Mouse (Mus musculus) kidney, adult 8-10 months (tissue): ENCODE measurements around the gene Socs1.

ENCODE experiments used
- DNase-seq, 2 experiments: peaks; one replicate each; pipeline ENCODE4 v3.0.0; 2022

Socs1 gene

DNA sequence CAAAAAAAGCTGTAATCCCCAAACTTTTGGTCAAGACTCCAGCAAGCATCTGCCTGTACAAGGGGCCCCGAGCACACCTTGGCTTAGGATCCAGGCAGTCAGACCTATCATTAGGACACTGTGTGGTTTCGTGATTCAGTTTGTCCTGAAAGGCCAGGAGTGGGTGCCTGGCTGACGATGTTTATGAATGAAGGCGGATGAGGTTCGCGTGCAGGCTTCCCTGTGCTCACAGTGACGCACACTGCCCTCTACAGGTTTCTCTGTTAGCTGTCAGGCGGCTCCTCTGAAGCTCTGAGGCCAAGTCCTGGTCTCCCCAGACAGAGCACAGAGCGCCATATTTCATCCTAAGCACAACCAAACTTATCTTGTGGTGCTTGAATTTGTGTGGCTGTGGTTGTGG, 952 bp upstream of the Socs1 start:
- DNase-seq, result peak; percentile 77 to 86

DNA sequence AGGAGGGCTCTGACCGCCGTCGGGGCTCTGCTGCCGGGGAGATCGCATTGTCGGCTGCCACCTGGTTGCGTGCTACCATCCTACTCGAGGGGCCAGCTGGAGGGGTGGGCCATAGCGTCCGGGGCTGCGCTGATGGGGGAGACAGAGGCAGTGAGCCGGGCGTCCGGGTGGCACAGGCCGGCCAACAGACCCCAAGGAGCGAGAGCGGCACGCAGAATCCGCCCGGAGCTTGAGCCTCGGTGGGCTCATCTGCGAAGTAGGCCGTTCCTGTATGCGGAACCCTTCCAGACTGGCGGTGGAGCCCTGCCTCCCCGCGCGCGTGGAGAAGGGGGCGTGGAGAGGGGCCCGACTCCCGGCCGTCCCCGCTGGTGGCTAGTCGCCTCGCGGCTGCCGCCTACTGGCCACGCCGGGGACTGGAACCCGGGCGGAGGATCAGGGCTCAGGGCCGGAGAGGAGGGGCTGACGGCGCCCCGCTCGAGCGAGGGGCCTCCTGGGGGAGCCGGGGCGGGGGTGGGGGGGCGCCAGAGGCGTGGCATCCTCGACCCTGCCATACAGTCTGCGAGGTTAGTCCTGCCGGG, 454 bp downstream of the Socs1 start:
- DNase-seq, result peak; percentile 78 to 88

DNA sequence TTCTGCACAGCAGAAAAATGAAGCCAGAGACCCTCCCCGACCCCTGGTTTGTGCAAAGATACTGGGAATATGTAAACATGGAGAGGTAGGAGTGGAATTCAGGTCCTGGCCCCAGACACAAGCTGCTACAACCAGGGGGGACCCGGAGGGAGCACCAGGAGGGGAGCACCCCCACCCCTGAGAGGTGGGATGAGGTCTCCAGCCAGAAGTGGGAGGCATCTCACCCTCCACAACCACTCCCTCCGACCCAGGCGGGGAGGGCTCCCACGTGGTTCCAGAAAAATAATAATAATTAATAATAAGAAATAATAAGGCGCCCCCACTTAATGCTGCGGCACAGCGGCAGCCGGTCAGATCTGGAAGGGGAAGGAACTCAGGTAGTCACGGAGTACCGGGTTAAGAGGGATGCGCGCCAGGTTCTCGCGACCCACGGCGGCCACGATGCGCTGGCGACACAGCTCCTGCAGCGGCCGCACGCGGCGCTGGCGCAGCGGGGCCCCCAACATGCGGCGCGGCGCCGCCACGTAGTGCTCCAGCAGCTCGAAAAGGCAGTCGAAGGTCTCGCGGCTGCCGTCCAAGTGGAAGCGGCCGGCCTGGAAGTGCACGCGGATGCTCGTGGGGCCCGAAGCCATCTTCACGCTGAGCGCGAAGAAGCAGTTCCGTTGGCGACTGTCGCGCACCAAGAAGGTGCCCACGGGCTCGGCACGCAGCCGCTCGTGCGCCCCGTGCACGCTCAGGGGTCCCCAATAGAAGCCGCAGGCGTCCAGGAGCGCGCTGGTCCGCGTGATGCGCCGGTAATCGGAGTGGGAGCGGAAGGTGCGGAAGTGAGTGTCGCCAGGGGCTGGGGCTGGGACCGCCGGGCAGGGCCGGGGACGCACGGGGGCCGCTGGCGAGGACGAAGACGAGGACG, 1.2 kb downstream of the Socs1 start:
- no peak for DNase-seq

DNA sequence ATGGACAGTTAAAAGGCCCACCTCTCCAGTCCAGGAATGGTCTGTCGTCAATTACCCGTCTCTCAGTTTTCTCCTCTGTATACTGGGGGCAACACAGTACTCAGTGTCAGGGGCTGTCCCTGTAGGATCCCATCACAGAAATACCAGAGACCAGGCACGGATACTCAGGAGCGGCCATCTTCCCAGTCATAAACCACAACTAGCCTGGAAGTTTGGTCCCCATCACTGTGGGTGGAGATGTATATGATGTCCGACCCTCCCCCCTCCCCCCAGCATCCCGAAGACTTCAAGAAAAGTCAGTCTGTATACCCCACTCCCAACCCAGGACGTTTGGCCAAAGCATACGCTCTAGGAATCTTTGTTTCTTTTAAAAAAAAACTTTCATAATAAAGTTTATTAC, 1.9 kb downstream of the Socs1 start:
- DNase-seq, result no peak

DNA sequence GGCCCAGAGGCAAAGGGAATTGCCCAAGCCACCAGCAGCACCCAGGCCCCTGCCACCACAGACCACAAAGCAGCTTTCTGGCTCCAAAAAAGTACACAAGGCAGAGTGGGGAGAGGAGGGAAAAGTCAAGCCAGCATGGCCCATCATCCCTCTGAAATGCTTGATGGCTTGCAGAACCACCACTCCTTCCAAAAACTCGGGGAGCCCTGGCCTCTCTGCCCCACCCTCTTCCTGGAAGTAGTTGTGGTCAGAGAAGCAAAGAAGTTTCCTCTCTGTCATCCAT, 2.2 kb downstream of the Socs1 start:
- no peak for DNase-seq

DNA sequence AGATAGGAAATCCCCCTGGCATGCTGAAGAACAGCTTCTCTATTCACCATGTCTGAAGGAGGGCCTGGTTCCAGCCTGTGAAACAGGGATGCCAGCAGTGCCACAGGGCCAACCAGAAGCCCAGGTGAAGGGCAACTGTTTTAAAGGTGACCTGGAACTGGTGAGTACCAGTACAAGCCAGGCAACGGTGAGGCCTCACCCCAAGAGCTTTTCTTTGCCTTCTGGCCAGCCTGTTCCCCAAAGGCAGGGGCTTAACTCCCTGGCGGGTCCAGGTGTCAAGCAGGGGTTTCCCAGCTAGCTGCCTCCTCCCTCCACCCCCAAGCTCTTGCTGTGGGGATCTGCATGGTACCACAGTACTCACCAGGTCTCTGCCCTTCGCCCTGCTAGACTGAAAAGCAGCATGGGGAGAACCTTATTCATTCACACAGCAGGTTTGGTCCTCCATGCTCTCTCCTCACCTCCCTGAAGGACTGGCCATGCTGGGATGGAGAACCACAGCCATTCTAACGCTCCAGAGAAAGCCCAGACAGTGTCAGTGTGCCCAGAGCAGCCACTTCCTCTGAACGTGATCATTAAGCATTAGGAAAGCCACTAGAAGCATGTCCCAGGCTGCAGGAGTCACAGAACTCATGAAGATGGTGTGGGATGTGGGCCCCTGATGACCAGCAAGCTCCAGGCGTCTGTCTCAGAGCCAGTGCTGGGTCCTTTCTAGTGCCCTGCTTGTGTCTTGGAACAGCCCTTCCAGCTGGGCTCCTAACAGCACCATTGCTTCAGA, 2.8 kb downstream of the Socs1 start:
- peak in 1 of 2 experiments; percentile 33 for DNase-seq

DNA sequence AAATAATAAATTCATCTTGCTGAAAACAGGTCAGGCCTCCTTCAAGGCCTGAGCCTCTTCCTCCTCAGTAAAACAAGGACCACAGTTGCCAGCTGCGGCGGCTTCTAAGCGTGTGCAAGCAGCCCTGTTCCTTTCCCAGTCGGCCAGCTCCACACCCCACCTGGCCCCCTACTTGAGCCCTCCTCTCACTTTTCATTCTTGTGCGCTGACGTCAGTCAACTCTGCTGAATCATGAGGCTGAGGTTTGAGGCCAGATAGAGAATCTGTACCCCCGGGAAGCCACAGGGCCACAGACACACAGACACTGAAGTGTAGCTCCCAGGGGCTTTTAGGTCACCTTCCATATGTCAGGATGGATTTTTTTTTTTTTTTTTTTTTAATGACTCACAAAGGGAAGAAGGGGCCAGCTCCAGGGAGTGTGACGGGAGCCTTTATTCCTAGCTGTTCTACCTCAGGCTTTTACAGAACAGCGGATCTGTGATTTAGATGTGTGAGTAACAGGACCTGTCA, 3.4 kb downstream of the Socs1 start:
- DNase-seq, result no peak

DNA sequence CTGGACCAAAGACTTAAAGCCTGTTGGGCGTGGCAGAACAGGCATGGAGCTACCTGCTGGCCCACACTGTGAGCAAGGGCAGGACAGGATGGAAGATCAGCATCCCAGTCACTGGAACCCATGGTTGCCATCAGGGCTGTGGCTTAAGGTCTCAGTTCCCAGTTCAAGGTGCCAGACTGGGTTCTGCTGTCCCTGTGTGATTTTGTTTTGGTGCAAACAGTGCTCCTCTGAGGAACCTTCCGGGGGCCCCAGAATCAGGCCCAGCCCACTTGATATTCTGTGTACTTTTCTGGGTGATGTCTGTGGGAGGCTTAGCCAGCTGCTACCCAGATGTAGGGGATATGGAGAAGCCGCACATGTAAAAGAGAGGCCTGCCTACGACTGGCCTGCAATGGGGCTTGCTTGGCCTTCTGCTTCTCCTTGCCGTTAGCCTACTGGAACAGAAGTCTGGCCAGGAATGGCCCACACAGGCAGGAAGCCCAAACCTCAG, 4.7 kb downstream of the Socs1 start:
- DNase-seq, result no peak

DNA sequence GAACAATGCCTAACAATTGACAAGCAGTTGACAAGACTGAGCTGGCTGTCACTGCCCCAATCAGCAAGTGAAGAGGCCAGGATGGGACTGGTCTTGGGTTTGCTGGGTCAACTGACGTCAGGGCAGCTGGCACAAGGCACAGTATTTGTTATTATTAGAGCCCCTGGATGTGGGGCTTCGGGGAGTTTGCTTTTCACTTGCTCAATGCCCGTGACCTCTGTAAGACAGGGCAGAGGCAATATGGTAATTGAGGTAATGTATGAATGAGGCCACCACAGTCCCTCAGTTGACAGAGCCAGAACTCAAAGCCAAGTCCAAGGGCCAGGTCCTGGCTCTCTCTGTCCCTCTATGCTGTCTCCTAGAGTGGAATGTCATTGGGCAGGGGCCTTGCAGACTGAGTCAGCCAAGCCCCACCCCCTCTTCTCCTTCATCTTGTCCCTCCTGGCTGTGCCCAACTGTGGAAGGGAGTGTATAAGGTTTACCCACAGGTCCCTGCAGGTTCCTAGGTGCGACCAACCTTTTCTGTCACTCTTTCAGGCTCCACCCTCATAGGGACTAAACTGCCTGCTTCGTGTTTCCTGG, 7.7 kb downstream of the Socs1 start:
- DNase-seq, result no peak

DNA sequence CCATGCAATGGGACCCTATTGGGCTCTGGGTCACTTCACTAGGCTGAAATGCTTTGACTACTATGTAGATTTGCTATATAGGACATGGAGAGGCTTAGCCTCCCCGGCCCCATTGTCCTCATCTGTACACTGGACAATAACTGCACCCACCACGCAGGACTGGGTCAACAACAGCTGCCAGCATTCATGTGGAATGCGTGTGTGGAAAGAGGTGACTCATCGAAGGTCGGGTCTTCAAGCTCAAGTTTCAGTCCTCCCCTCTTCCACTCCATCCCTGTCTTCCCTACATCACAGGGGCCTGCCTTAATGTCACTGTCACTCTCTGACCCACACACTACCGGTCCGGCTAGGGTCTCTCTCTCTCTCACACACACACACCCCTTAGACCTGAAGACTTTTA, 9.0 kb downstream of the Socs1 start:
- no peak for DNase-seq

DNA sequence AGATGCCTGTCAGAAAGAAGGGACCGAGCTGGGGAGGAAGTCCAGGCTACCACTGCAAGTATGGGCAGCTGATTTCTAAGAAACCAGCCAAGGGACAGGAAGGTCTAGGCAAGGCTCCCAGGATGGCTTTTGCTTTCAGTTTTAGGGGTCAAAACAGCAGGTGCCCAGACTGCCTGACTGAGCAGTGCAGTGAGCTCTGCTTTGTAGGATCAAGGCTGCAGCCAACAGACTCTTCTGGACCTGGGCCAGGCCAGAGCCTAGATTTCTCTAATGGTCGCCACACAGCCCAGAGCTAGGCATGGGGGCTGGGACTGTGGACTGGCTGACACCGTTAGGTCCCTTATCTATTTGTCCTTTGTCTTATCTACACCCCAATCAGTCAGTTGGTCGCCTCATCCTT, 10.6 kb downstream of the Socs1 start:
- DNase-seq, result no peak

DNA sequence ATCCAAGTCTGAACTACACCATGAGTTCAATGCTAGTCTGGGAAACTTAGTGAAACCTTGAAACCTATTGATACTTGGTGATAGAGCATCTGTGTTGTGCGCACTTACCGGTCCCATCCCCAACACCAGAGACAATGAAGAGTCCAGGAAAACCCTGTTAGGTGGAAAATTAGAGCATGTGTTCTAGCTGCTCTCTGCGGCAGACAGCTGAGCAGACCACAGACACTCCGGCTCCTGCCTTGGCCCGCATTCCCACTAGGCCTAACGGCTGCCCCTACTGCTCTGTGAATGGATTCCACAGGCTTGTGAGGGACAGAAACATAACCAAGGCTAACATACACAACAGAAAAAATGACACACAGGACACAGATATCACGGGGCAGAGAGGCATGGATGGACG, 11.8 kb downstream of the Socs1 start:
- no peak for DNase-seq

DNA sequence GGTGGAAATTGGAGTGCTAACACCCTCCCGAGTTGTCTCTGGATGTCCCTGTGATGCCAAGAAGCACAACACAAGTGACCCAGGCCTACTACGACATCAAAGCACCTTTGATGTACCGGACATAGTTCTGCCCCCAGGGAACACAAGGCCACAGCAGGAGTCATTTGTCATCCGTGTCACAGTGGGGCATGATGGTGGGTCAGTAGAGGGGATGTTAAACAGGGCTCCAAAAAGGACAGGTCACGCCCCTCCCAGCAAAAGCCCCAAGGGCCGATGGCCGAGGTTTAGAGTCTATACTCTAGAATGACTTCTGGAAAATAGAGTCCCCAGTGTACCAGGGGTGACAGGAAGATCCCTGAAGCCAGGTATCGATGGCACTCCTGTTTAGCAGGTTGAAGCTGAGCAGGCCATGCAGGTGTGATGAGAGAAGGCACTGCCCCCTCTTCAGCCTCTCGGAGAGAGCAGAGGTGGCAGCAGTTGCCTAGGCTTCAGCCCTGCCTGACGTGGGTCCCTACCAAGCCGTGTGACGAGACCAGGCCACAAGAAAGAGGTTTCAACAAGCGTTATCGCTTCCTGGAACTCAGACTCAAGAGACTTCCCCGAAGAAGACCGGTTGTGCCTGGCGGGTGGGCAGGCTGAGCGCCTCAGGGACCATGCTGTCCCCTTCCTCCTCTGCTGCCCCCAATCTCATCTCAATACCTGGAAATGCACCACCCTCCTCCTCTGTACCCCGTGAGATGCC, 13.4 kb downstream of the Socs1 start:
- no peak for DNase-seq

DNA sequence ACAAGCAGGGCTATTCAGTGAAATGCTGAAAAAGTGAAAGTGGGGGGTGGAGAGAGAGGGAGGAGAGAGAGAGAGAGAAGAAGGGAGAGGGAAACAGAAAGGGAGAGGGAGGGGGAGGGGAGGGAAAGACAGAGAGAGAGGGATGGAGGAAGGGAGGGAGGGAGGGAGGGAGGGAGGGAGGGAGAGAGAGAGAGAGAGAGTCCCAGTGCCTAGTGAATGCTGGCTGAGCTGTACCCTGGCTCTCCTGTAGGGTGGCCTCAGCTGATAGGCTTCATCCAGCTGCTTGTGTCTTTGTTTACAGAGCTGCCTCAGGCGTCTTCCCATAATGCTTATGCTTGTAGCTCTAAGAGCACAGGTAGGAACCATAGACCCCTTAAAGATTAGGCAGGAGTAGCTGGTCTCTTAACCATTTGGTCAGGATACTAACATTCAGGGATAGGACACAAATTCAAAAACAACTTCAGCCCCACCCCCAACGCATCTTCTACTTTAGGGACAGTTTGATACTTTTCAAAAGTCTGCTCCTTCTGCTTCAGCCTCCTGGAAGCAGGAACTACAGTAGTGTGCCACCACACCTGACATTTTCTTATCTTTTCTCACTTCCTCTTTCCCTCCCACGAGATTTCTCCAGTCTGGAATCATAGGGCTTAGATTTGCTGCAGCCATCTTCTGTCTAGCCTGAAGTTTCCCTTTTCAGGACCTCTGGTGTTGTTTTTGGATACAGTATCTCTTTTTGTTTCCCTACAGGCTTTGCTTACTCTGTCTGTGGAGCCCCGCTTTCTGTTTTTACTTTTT, 14.6 kb downstream of the Socs1 start:
- no peak for DNase-seq

DNA sequence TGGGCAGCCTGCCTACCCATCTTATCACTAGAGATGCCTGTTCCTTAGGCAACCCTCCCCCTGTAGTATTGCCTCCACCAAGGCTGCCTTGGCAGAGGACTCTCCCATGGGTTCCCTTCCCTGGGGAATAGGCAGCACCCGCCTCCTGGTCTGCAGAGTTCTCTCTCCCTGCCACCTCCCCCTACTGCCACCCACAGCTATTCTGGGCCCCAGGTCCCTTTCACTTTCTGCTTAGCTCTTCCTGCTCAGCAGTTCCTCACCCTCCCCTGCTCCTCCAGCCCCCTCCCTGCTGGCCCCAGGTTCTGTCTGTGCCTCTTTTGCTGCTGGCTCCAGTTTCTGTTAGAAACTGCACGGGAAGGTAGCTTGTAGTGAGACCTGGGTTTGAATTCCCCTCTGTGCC, 15.7 kb downstream of the Socs1 start:
- no peak for DNase-seq

DNA sequence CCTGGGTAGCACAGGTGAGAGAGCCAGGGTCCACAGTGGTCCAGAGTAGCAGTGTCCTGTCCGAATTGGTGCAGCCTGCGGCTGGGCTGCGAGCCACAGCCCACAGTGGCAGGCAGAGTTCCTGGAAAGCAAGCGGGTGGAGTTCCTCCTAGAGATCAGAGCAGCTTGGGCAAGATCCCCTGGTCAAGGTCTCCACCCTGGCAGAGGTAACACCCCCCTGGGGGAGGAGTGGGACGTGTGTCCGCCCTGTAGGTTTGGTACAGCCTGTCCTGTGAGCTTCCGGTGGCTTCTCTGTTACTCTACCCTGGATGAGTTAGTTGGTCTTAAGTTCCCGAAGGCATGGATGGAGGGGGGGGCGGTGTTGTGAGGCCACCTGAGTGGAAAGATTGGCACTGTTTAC, 16.5 kb downstream of the Socs1 start:
- no peak for DNase-seq

DNA sequence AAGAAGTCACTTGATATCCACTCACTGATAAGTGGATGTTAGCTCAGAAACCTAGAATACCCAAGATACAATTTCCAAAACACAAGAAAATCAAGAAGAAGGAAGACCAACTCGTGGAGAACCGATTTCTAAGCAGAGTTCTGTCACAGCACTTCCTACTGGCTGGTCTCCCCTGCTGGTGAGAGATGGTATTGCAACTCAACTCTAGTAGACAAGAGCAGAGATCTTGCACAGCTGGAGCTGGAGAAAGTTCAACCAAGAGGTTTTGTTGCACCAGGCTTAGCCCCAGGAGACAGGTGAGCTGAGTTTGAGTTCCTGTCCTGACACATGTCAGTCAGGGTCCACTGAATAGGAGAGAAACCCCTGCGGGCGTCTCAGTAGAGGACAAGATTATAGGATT, 18.2 kb downstream of the Socs1 start:
- peak; percentile 55 to 75 for DNase-seq

DNA sequence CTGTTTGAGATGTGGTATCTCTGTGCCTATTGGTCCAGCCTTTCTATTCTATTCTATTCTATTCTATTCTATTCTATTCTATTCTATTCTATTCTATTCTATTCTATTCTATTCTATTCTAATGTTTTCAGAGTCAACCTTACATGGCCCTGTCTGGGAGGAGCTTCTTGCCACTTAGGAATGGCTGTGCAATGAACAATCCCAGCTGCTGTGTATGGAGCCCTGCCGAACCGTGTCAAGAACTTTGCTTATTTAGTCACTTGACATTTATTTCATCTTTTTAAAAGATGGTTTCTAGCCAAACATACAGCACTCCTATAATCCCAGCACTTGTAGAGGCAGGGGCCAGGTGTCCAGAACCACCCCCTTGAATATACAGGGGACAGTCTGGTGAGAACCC, 21.0 kb downstream of the Socs1 start:
- DNase-seq, result no peak

DNA sequence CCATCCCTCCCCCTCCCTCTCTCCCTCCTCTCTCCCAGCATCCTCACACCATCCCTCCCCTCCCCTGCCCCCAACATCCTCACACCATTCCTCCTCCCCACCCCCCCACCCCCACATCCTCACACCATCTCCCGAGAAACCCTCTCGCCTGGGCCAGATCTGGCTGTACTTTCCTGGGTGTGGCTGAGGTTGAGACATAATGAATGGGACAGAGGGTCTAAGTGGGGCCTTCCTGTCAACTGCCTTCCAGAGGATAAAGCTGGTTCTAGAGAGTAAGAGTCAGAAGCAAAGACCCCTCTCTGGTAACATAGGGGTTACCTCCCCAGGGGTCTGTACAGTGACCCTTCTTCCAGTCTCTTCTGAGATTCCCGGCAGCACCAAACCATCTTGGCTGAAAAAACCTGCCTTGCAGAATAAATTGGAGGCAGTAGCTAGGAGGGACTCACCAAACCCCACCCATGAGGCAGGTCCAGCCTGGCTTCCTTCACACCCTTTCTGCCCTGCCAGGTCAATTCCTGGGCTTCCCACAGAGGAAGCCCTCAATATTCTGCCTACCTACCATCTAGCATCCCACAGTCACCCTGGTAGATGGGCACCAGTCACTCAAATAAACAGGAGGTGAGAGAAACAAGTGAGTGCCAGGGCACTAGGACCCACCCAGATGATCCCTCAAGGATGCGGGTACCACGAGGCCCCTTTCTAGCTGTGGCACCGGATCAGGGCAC, 21.6 kb downstream of the Socs1 start:
- no peak for DNase-seq

DNA sequence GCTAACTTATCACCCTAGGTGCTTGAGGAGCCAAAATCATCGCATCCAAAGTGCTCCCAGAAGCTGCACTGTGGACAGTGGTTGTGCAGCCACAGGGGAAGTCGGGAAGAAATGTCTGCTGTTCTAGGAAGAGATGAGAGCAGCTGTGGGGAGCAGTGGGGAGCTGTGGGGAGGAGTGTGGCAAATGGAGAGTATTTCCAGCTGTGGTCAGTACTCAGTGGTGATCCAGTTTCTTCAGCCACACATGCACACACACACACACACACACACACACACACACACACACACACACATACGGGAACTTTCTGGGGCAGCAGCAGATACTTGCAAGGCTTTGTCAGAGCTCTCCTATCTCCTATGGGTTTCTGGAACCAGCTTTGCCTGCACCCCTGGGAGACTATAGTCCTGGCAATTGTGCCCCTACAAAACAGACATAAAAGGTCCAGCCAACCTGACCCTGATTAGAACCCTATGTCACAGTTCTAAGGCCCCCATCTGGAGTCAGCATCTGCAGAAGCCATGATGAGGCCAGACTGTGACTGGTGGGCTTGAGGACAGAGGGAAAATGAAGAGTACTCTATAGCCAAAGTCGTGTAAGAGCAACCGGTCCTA, 22.7 kb downstream of the Socs1 start:
- DNase-seq, result no peak

DNA sequence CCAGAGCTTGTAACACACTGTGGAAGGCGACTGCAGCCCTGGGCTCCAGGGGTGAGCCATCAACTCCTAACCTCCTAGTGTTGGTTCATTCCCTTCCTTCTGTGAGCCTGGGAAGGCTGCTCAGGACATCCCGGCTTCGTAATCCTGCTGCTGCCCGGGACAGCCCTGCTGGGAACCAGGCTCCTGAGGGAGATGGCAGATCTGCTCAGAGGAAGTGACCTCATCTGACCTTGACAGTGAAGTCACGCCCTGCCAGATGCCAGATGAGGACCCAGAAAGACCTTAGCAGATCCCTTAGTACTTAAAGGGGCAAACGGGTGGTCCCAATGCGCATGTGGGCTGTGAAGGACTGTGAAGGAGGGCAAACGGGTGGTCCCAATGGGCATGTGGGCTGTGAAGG, 24.2 kb downstream of the Socs1 start:
- no peak for DNase-seq
